Mouse (Mus musculus): ENCODE measurements around the gene Tars. TPM values are rescaled to one million over a fixed set of nuclear protein-coding genes. Genes with fewer than 3 reads are reported as not detected.

The Tars gene
- polyA plus RNA-seq (2015; fragmentation: Nextera tagmentation; extraction: Ambion mirVana), result 26.4 and 34.9 TPM in 2 replicates

DNA sequence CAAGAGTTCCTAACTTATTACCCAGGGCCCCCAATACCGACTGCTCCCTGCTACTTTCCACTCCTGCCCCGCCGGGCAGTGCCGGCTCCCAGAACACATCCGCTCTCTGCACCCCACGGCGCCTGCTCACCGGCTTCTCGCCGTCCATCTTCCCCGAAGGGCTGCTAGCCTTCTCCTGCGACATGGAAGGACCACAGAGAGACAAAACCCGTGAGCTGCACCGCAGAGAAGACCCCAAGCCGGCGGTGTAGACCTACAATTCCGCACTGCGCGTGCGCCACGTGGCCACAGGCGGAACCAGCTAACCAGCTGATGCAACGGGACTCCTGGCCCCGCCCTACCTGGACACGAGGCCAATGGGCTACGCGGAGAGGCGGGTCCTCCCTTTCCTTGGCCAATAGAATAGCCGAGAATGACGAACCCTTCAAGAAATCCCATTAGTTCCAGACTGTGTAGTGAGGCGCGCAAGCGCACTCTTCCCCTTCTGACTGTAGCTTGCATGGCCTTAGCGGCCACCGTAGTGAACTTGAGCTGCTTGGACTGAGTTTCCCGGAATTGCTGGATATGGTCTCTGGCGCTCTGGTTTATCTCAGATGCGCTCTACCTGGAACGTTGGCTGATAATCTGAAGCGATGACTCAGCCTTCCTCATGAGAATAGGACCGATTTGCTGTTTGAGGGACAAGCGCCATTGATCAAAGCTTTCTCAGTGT is at the start of gene Tars:
Gene Tars, minus strand, starts transcription at position 310 of the 712 bp plus-strand sequence.

